ENCODE assay signal across 9 mouse cellular contexts in genomic region chr14:108910449-108911137, GRCm38 (mm10). TPM values are rescaled to one million over a fixed set of nuclear protein-coding genes. Genes with fewer than 3 reads are reported as not detected.
DNase-seq lines count a peak whose midpoint lies in the region; ATAC-seq and TF ChIP-seq lines count a peak whose summit lies in the region.
"Had no signal": no experiment of that assay in that cellular context is flagged by ENCODE, and none has a peak within 500 bp of the region (broad histone marks: within the 10 kb centered on the region; RNA-seq: fewer than 3 reads in every experiment).

No protein-coding gene starts in this region.

- TF ChIP-seq CTCF in heart, postnatal 0 days (IDR thresholded peaks at IDR 0.05; ENCODE audit: low read depth) = no peak

- no peaks in the 10 kb centered on the region for H3K9me3 ChIP-seq in heart, postnatal 0 days (replicated peaks; ENCODE audit: control insufficient read depth, low read length)
- H3K9me3 ChIP-seq in hindbrain, embryonic 11.5 days (ENCODE audit: control insufficient read depth, low read length) = no peaks in the 10 kb centered on the region
- no peaks in the 10 kb centered on the region for H3K9me3 ChIP-seq in limb, embryonic 10.5 days (replicated peaks)

- H3K27ac ChIP-seq in heart, postnatal 0 days (ENCODE audit: low read depth) = no peak overlapping the region
- peak overlapping the region; percentile 20; the same call in 1 of the 2 replicates for H3K27ac ChIP-seq in hindbrain, embryonic 11.5 days (ENCODE audit: low read depth, low read length)
- no peak overlapping the region for H3K27ac ChIP-seq in limb, embryonic 10.5 days

- peaks cover 35% of the 10 kb centered on the region for H3K27me3 ChIP-seq in heart, postnatal 0 days (ENCODE audit: control insufficient read depth, insufficient read depth, low read length)
- H3K27me3 ChIP-seq in hindbrain, embryonic 11.5 days (ENCODE audit: control insufficient read depth, insufficient read depth, low read length) = peaks cover 3% of the 10 kb centered on the region; the same call in 1 of the 2 replicates
- H3K27me3 ChIP-seq in limb, embryonic 10.5 days (ENCODE audit: low read depth, poor library complexity, severe bottlenecking) = peaks cover 55% of the 10 kb centered on the region

- peak overlapping the region; percentile 68 for H3K4me2 ChIP-seq in heart, postnatal 0 days (ENCODE audit: low read depth, low read length)
- H3K4me2 ChIP-seq in hindbrain, embryonic 11.5 days (replicated peaks; ENCODE audit: low read depth, low read length) = peak overlapping the region; percentile 84

- ATAC-seq in heart, postnatal 0 days (ENCODE audit: insufficient read depth, low read depth) = no peak
- ATAC-seq in hindbrain, embryonic 11.5 days (ENCODE audit: low FRiP score) = peak; percentile 12

- H3K9ac ChIP-seq in heart, postnatal 0 days (replicated peaks; ENCODE audit: low read depth, low read length) = no peak overlapping the region
- peak overlapping the region; percentile 56; the same call in 1 of the 2 replicates for H3K9ac ChIP-seq in hindbrain, embryonic 11.5 days (ENCODE audit: low read depth, low read length)

- WGBS in heart, postnatal 0 days = 8% methylated on average over 19 of the region's 19 CpGs
- 3% methylated on average over 19 of the region's 19 CpGs for WGBS in hindbrain, embryonic 11.5 days
- 4% methylated on average over 19 of the region's 19 CpGs for WGBS in limb, embryonic 10.5 days

- 0 out of 2 replicates have a peak, but pooled peaks cover 8% of the 10 kb centered on the region for H3K4me1 ChIP-seq in heart, postnatal 0 days (ENCODE audit: control insufficient read depth, insufficient read depth)
- H3K4me1 ChIP-seq in hindbrain, embryonic 11.5 days (replicated peaks; ENCODE audit: control insufficient read depth, insufficient read depth, low read length) = 0 out of 2 replicates have a peak, but pooled peaks cover 2% of the 10 kb centered on the region
- peaks cover 23% of the 10 kb centered on the region for H3K4me1 ChIP-seq in limb, embryonic 10.5 days

- peak overlapping the region; percentile 43 for H3K4me3 ChIP-seq in heart, postnatal 0 days (ENCODE audit: low read depth, low read length)
- H3K4me3 ChIP-seq in hindbrain, embryonic 11.5 days (ENCODE audit: low read depth, low read length) = peak overlapping the region; percentile 45
- H3K4me3 ChIP-seq in limb, embryonic 10.5 days = peak overlapping the region; percentile 37

- no peak for TF ChIP-seq EP300 in heart, postnatal 0 days (IDR thresholded peaks at IDR 0.05; ENCODE audit: low read depth)

- no peak for DNase-seq in heart, postnatal 0 days (ENCODE audit: low spot score)
- DNase-seq in heart, adult 9 months (ENCODE audit: low spot score in 2 of 2) = no peak
- peak; percentile 44 for DNase-seq in cerebellum, adult 8-10 months
- DNase-seq in hindbrain, embryonic 11.5 days (ENCODE audit: low spot score) = no peak
- DNase-seq in limb, embryonic 10.5 days (ENCODE audit: low spot score) = peak; percentile 30
- DNase-seq in right cerebral cortex, postnatal 4 days = peak; percentile 19
- DNase-seq in thymus, postnatal 10 days (ENCODE audit: low spot score in 2 of 2) = no peak
- no peak for DNase-seq in spleen, postnatal 4 days (ENCODE audit: low spot score in 2 of 2)

- no peaks in the 10 kb centered on the region for H3K36me3 ChIP-seq in heart, postnatal 0 days (replicated peaks; ENCODE audit: control insufficient read depth, insufficient read depth, low read length)
- H3K36me3 ChIP-seq in hindbrain, embryonic 11.5 days (ENCODE audit: control insufficient read depth, insufficient read depth, low read length) = no peaks in the 10 kb centered on the region
- H3K36me3 ChIP-seq in limb, embryonic 10.5 days = no peaks in the 10 kb centered on the region

RNA-seq across cellular contexts. Expression of gene Slitrk1, which starts 3.4 kb away (rescaled TPM):
- total RNA-seq in heart, postnatal 0 days (2014; rRNA removed; ENCODE audit: low replicate concordance) = not detected in 2 replicates
- polyA plus RNA-seq in heart, postnatal 0 days (2015; fragmentation: Nextera tagmentation; extraction: Ambion mirVana) = not detected in 2 replicates
- 7.7 and 8.5 TPM in 2 replicates for polyA plus RNA-seq in hindbrain, embryonic 11.5 days (2014; fragmentation: Nextera tagmentation; extraction: Ambion mirVana)
- 0.04 TPM in 1 of 2 replicates, not detected in the other for polyA plus RNA-seq in limb, embryonic 10.5 days (2016; fragmentation: Nextera tagmentation; extraction: Ambion mirVana)
- total RNA-seq: MEL had no signal

Comparison
In these comparisons a context has a peak if more than half of its experiments do, and no peak if none do; other contexts are left out.
1. DNase-seq: peak in cerebellum, adult 8-10 months (single experiment), limb, embryonic 10.5 days (single experiment) and right cerebral cortex, postnatal 4 days (single experiment); none in heart, postnatal 0 days (single experiment), heart, adult 9 months (0 of 2), hindbrain, embryonic 11.5 days (single experiment), thymus, postnatal 10 days (0 of 2) and spleen, postnatal 4 days (0 of 2).
2. Peak in every context shown above with its lines, with median percentiles within 50 percentile points of each other: H3K4me3 ChIP-seq.